In the genomic region with DNA sequence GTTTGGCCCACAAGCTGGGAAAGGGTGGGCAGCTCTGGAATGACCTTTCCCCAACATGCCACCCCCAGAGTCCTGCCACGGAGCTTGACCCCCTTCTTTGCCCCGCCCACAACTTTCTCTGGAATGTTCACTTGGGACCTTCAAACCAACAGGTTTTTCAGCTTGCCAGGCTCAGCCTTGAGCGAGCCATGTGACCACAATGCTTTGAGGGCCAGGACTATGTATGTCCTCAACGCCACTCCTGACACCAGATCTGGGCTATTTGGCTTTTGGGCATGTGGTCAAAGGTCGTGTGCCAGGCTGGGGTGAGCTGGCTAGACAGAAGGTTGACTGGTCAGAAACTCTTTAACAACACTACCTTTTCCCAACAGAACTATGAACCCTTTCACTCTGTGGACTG, we compare ENCODE assay signal across 16 mouse cellular contexts. TPM values are rescaled to one million over a fixed set of nuclear protein-coding genes. Genes with fewer than 3 reads are reported as not detected.
DNase-seq lines count a peak whose midpoint lies in the region; ATAC-seq lines count a peak whose summit lies in the region.
"Had no signal": no experiment of that assay in that cellular context is flagged by ENCODE, and none has a peak within 500 bp of the region (broad histone marks: within the 10 kb centered on the region; RNA-seq: fewer than 3 reads in every experiment).

No protein-coding gene starts in this region.

- no peak overlapping the region for H3K9ac ChIP-seq in stomach, embryonic 14.5 days (replicated peaks; ENCODE audit: low read depth, low read length)
- H3K9ac ChIP-seq: heart, embryonic 12.5 days; hindbrain, embryonic 13.5 days; liver, embryonic 14.5 days; midbrain, embryonic 13.5 days; neural tube, embryonic 12.5 days had no signal

- peaks cover 4% of the 10 kb centered on the region; the same call in 1 of the 2 replicates for H3K4me1 ChIP-seq in stomach, embryonic 14.5 days (ENCODE audit: control insufficient read depth, insufficient read depth, low read length)

- 52% methylated on average over 5 of the region's 5 CpGs for WGBS in stomach, embryonic 14.5 days

- no peaks in the 10 kb centered on the region for H3K9me3 ChIP-seq in stomach, embryonic 14.5 days (ENCODE audit: control insufficient read depth, low read depth, low read length)
- H3K9me3 ChIP-seq: heart, embryonic 12.5 days; hindbrain, embryonic 13.5 days; midbrain, embryonic 13.5 days; neural tube, embryonic 12.5 days had no signal

- peak; percentile 47; the same call in 1 of the 2 replicates for ATAC-seq in stomach, embryonic 14.5 days (ENCODE audit: insufficient number of reproducible peaks, insufficient read depth, low FRiP score, low read depth)

- H3K4me2 ChIP-seq in stomach, embryonic 14.5 days (replicated peaks; ENCODE audit: low read depth, low read length), result no peak overlapping the region

- peak overlapping the region; percentile 79 for H3K27ac ChIP-seq in stomach, embryonic 14.5 days (ENCODE audit: low read length)
- H3K27ac ChIP-seq: hindbrain, embryonic 13.5 days; liver, embryonic 14.5 days; midbrain, embryonic 13.5 days; neural tube, embryonic 12.5 days had no signal

- no peaks in the 10 kb centered on the region for H3K36me3 ChIP-seq in stomach, embryonic 14.5 days (ENCODE audit: control insufficient read depth, insufficient read depth, low read length)
- H3K36me3 ChIP-seq: heart, embryonic 12.5 days; hindbrain, embryonic 13.5 days; midbrain, embryonic 13.5 days; neural tube, embryonic 12.5 days had no signal

- peak; percentile 86 for DNase-seq in heart, adult 11 months
- DNase-seq in heart, postnatal 14 days, result no peak
- peak; percentile 91 for DNase-seq in kidney, adult 11 months
- peak; percentile 43 to 62 for DNase-seq in kidney, postnatal 4 days
- DNase-seq in cerebellum, adult 11 months, result no peak
- DNase-seq in layer of hippocampus, postnatal 14 days (ENCODE audit: low spot score in 2 of 2), result no peak
- no peak for DNase-seq in spleen, postnatal 10 days (ENCODE audit: low spot score in 2 of 2)
- DNase-seq: right cerebral cortex, adult 18-20 months had no signal

- H3K27me3 ChIP-seq in stomach, embryonic 14.5 days (ENCODE audit: control insufficient read depth, insufficient read depth, low read length), result no peaks in the 10 kb centered on the region
- H3K27me3 ChIP-seq: hindbrain, embryonic 13.5 days; neural tube, embryonic 12.5 days had no signal

- intact Hi-C loops in heart, postnatal 14 days (cut with DNase I), result no loop called here

- no peak overlapping the region for H3K4me3 ChIP-seq in stomach, embryonic 14.5 days (ENCODE audit: low read depth, low read length)
- H3K4me3 ChIP-seq: heart, embryonic 12.5 days; midbrain, embryonic 13.5 days; neural tube, embryonic 12.5 days had no signal

RNA-seq across cellular contexts. Expression of a gene that starts 6.8 kb away (rescaled TPM):
- total RNA-seq in heart, postnatal 14 days (2021), result 10 to 100 TPM; 61.4 to 65.0 TPM
- 73.3 and 80.6 TPM in 2 replicates for polyA plus RNA-seq in stomach, embryonic 14.5 days (2014; fragmentation: Nextera tagmentation; extraction: Ambion mirVana)
- total RNA-seq in layer of hippocampus, postnatal 14 days (2021), result 10 to 100 TPM; 39.3 to 40.4 TPM

RNA-seq across cellular contexts. Expression of a gene that starts 16.1 kb away (rescaled TPM):
- total RNA-seq in heart, postnatal 14 days (2021), result 1 to 10 TPM in 1 of 2 experiments, under 1 TPM in 1; 0.22 to 1.4 TPM
- 69.7 and 71.2 TPM in 2 replicates for polyA plus RNA-seq in stomach, embryonic 14.5 days (2014; fragmentation: Nextera tagmentation; extraction: Ambion mirVana)
- total RNA-seq in layer of hippocampus, postnatal 14 days (2021), result 1 to 10 TPM; 2.0 to 2.7 TPM
- total RNA-seq: gastrocnemius, adult 8-10 months had no signal

RNA-seq across cellular contexts. Expression of a gene that starts 21.1 kb away (rescaled TPM):
- total RNA-seq in heart, postnatal 14 days (2021), result 1 to 10 TPM; 2.6 to 4.3 TPM
- polyA plus RNA-seq in stomach, embryonic 14.5 days (2014; fragmentation: Nextera tagmentation; extraction: Ambion mirVana), result 17.4 and 17.7 TPM in 2 replicates
- 100 to 1,000 TPM; 157 to 160 TPM for total RNA-seq in layer of hippocampus, postnatal 14 days (2021)

RNA-seq across cellular contexts. Expression of a gene that starts 55.4 kb away (rescaled TPM):
- total RNA-seq in heart, postnatal 14 days (2021), result under 1 TPM; 0.14 to 0.59 TPM
- 91.5 and 93.9 TPM in 2 replicates for polyA plus RNA-seq in stomach, embryonic 14.5 days (2014; fragmentation: Nextera tagmentation; extraction: Ambion mirVana)
- not detected for total RNA-seq in layer of hippocampus, postnatal 14 days (2021)
- total RNA-seq: gastrocnemius, adult 8-10 months; left cerebral cortex, adult 8-10 months had no signal
- polyA plus RNA-seq: hindbrain, embryonic 13.5 days; midbrain, embryonic 13.5 days had no signal

Comparison
In these comparisons a context has a peak if more than half of its experiments do, and no peak if none do; other contexts are left out.
1. DNase-seq: peak in heart, adult 11 months (single experiment), kidney, adult 11 months (single experiment) and kidney, postnatal 4 days (2 of 2); none in heart, postnatal 14 days (0 of 2), cerebellum, adult 11 months (single experiment), layer of hippocampus, postnatal 14 days (0 of 2) and spleen, postnatal 10 days (0 of 2).
2. RNA of a gene that starts 21.1 kb away (total RNA-seq): 157 to 160 TPM in layer of hippocampus, postnatal 14 days; 2.6 to 4.3 TPM in heart, postnatal 14 days; every median in the first group is over 10 times any median in the second.